Mouse (Mus musculus) megakaryocyte, embryonic 14.5 days (primary cell): ENCODE measurements around the gene Farp2.

ENCODE experiments used
- FLI1 ChIP-seq: IDR thresholded peaks from 2 replicates; pipeline ENCODE4 v1.6.1; 2012; ENCODE audit warnings: low read length, inconsistent platforms, mixed read lengths
- GATA1 ChIP-seq: IDR thresholded peaks from 3 replicates; pipeline ENCODE4 v1.6.1; 2012; ENCODE audit warnings: mixed read lengths, low read length, inconsistent platforms, borderline replicate concordance

- TF ChIP-seq FLI1 = no peak
- no peak for TF ChIP-seq GATA1
These were observed 4.8 kb upstream of the Farp2 start for GRCm38 (mm10) chr1:93506944-93507676.
